Mouse (Mus musculus): ENCODE results near the gene Dph3. TPM values are rescaled to one million over a fixed set of nuclear protein-coding genes. Genes with fewer than 3 reads are reported as not detected.

The Dph3 gene
- 51.6 TPM for total RNA-seq (2023)

GRCm38 (mm10) chr14:32085486-32086201, at the start of gene Dph3:
Dph3 (minus strand) TSS chr14:32085729.

GRCm38 (mm10) chr14:32084761-32085485, 606 bp downstream of the Dph3 start, which contains the start of gene Oxnad1:
Oxnad1 (plus strand) TSS chr14:32085374.

Other genes starting within 250 kb of the Dph3 start
- not detected for gene Galnt15, start 56.7 kb downstream of the Dph3 start, total RNA-seq (2023)
- gene Oxnad1, start 355 bp downstream of the Dph3 start, total RNA-seq (2023), result 8.9 TPM
- gene Msmb, start 56.3 kb upstream of the Dph3 start, total RNA-seq (2023), result not detected
- 95.6 TPM for gene Ncoa4, start 74.1 kb upstream of the Dph3 start, total RNA-seq (2023)
- 106 TPM for gene Timm23, start 116.2 kb upstream of the Dph3 start, total RNA-seq (2023)
- 67.7 TPM for gene Parg, start 116.2 kb upstream of the Dph3 start, total RNA-seq (2023)
- 0.35 TPM for gene Ogdhl, start 236.3 kb upstream of the Dph3 start, total RNA-seq (2023)